Mouse (Mus musculus): Measurements from ENCODE around the gene Rpl27. TPM values are rescaled to one million over a fixed set of nuclear protein-coding genes. Genes with fewer than 3 reads are reported as not detected.
A peak's percentile ranks its signal among the peaks of the same experiment; 100 is the strongest.

Rpl27 gene
- total RNA-seq (2012; rRNA removed) = 3,039 and 3,055 TPM in 2 replicates
- 5,415 and 5,728 TPM in 2 replicates for total RNA-seq (2014; rRNA removed)
- 881 and 909 TPM in 2 replicates for polyA plus RNA-seq (2012; ENCODE audit: insufficient read length, low read depth)

GRCm38 (mm10) chr11:101442127-101442693 lies at the start of gene Rpl27:
Gene Rpl27 (plus strand): TSS chr11:101442298.
- Histone ChIP-seq H3K4me2 (ENCODE audit: insufficient read depth, low read depth, poor library complexity, severe bottlenecking) (peak within 1 kb of the TSS; percentile 97), H3K36me3 (replicated peaks in 1 of 2; ENCODE audit: control insufficient read depth in 1 of 2, insufficient read depth in 1 of 2, low read length in 1 of 2) (peaks cover 29 to 33% of the 10 kb centered on the region in 2 experiments), H3K9me3 (replicated peaks; ENCODE audit: low read length) (no peaks in the 10 kb centered on the region), H3K4me3 (replicated peaks in 1 of 3; ENCODE audit: low read depth in 2 of 3, low read length in 2 of 3, poor library complexity in 1 of 3) (peak within 1 kb of the TSS; percentile 74 to 98 (median 98)), H3K27ac (ENCODE audit: insufficient read depth, low read depth) (peak within 1 kb of the TSS; percentile 72), H3K27me3 (replicated peaks) (no peaks in the 10 kb centered on the region), H3K9ac (ENCODE audit: insufficient read depth, low read depth) (peak within 1 kb of the TSS; percentile 100), H3K4me1 (ENCODE audit: control insufficient read depth in 1 of 2, insufficient read depth in 2 of 2) (peaks cover 12 to 25% of the 10 kb centered on the region in 2 experiments), H3K79me2 (replicated peaks; ENCODE audit: control insufficient read depth, extremely low read depth, insufficient read depth, poor library complexity, severe bottlenecking) (peaks cover 32% of the 10 kb centered on the region)
- peak; percentile 100 for DNase-seq (ENCODE audit: extremely low read depth)
- in situ Hi-C loops (cut with MboI; ENCODE audit: low pct_ligation_motif_present, low pct_unique_long_range_greater_than_20kb, low sequenced_read_pairs) = no loop called here
- TF ChIP-seq E2F4 (IDR thresholded peaks at IDR 0.05; ENCODE audit: insufficient replicate concordance, low read depth, low read length) = no peak
- TF ChIP-seq CTCF (conservative IDR thresholded peaks at IDR 0.05 in 1 of 2, IDR thresholded peaks at IDR 0.05 in 1 of 2; ENCODE audit: low read depth in 2 of 2, low read length in 2 of 2) = peak; percentile 74 to 93
- TF ChIP-seq ZC3H11A (IDR thresholded peaks at IDR 0.05; ENCODE audit: low read depth, low read length) = no peak
- TF ChIP-seq ETS1 (conservative IDR thresholded peaks at IDR 0.05; ENCODE audit: low read depth, low read length) = peak; percentile 76
- no peak for TF ChIP-seq CHD1 (IDR thresholded peaks at IDR 0.05; ENCODE audit: low read depth, low read length)
- TF ChIP-seq RCOR1 (conservative IDR thresholded peaks at IDR 0.05; ENCODE audit: low read depth, low read length) = no peak
- TF ChIP-seq EP300 (IDR thresholded peaks at IDR 0.05; ENCODE audit: low read length) = no peak; the same call in 1 of the 2 replicates
- peak; percentile 95 for TF ChIP-seq HCFC1 (IDR thresholded peaks at IDR 0.05; ENCODE audit: low read depth, low read length)
- peak; percentile 57; the same call in 1 of the 2 replicates for TF ChIP-seq MXI1 (IDR thresholded peaks at IDR 0.05; ENCODE audit: low read depth, low read length)
- peak; percentile 96 for TF ChIP-seq CHD2 (IDR thresholded peaks at IDR 0.05; ENCODE audit: low read length)
- TF ChIP-seq SIN3A (IDR thresholded peaks at IDR 0.05; ENCODE audit: low read length) = peak; percentile 97
- TF ChIP-seq UBTF (IDR thresholded peaks at IDR 0.05; ENCODE audit: low read depth, low read length) = peak; percentile 51; the same call in 1 of the 2 replicates
- TF ChIP-seq ZMIZ1 (IDR thresholded peaks at IDR 0.05; ENCODE audit: low read depth, low read length) = peak; percentile 97
- TF ChIP-seq GABPA (IDR thresholded peaks at IDR 0.05; ENCODE audit: insufficient replicate concordance, low read depth, low read length) = peak; percentile 86; the same call in 1 of the 2 replicates
- peak; percentile 99 for TF ChIP-seq MYC (IDR thresholded peaks at IDR 0.05; ENCODE audit: low read depth, low read length)
- TF ChIP-seq MAX (IDR thresholded peaks at IDR 0.05; ENCODE audit: low read length) = peak; percentile 91
- peak; percentile 97 for TF ChIP-seq TBP (conservative IDR thresholded peaks at IDR 0.05; ENCODE audit: low read depth, low read length)
- TF ChIP-seq TCF12 (IDR thresholded peaks at IDR 0.05; ENCODE audit: low read depth, low read length) = peak; percentile 97
- peak; percentile 100 for TF ChIP-seq ELF1 (IDR thresholded peaks at IDR 0.05; ENCODE audit: low read depth, low read length)
- TF ChIP-seq SMC3 (IDR thresholded peaks at IDR 0.05; ENCODE audit: low read depth, low read length) = peak; percentile 68
- peak; percentile 98; the same call in 1 of the 2 replicates for TF ChIP-seq MAZ (IDR thresholded peaks at IDR 0.05; ENCODE audit: low read depth, low read length)
- peak; percentile 61 for TF ChIP-seq NRF1 (IDR thresholded peaks at IDR 0.05; ENCODE audit: low read depth, low read length)
- peak; percentile 98 for TF ChIP-seq NELFE (IDR thresholded peaks at IDR 0.05; ENCODE audit: low read depth, low read length)
- TF ChIP-seq USF2 (conservative IDR thresholded peaks at IDR 0.05; ENCODE audit: low read depth, low read length) = no peak
- no peak for TF ChIP-seq PAX5 (IDR thresholded peaks at IDR 0.05; ENCODE audit: low read length)
- peak; percentile 91 for TF ChIP-seq MEF2A (IDR thresholded peaks at IDR 0.05; ENCODE audit: borderline replicate concordance, low read depth, low read length)
- TF ChIP-seq IRF4 (IDR thresholded peaks at IDR 0.05; ENCODE audit: low read depth, low read length) = peak; percentile 80; the same call in 1 of the 2 replicates
- TF ChIP-seq POLR2A (IDR thresholded peaks at IDR 0.05; ENCODE audit: low read depth, low read length) = peak; percentile 99
- peak; percentile 99 for TF ChIP-seq KAT2A (IDR thresholded peaks at IDR 0.05; ENCODE audit: insufficient replicate concordance, low read length)
- no peak for TF ChIP-seq JUN (IDR thresholded peaks at IDR 0.05; ENCODE audit: insufficient read depth, low read depth, low read length)
- TF ChIP-seq ZNF384 (IDR thresholded peaks at IDR 0.05; ENCODE audit: low read depth, low read length) = peak; percentile 75
- peak; percentile 64 for TF ChIP-seq BHLHE40 (IDR thresholded peaks at IDR 0.05; ENCODE audit: low read depth, low read length)
- no peak; the same call in 1 of the 2 replicates for TF ChIP-seq ZKSCAN1 (IDR thresholded peaks at IDR 0.05; ENCODE audit: borderline replicate concordance, low read depth, low read length)
- peak; percentile 59; the same call in 1 of the 2 replicates for TF ChIP-seq JUND (conservative IDR thresholded peaks at IDR 0.05; ENCODE audit: low read depth, low read length)
- peak; percentile 73; the same call in 1 of the 2 replicates for TF ChIP-seq POLR2AphosphoS2 (IDR thresholded peaks at IDR 0.05; ENCODE audit: low read depth, low read length)
- peak; percentile 65 for TF ChIP-seq RAD21 (IDR thresholded peaks at IDR 0.05; ENCODE audit: low read depth, low read length)
- TF ChIP-seq MAFK (IDR thresholded peaks at IDR 0.05; ENCODE audit: insufficient replicate concordance, low read length) = no peak
- TF ChIP-seq USF1 (IDR thresholded peaks at IDR 0.05; ENCODE audit: low read depth, low read length) = no peak; the same call in 1 of the 2 replicates
- dilution Hi-C loops (cut with MboI; ENCODE audit: extremely low pct_ligation_motif_present, extremely low pct_unique_long_range_greater_than_20kb, low sequenced_read_pairs) = no loop called here
